Mouse (Mus musculus) cerebellum, adult (tissue): ENCODE results near the gene Tns1.

Experiments used
- ATAC-seq: cut with Nextera tagmentation; 2 replicates; pipeline ENCODE4 v1.9.2; 2017; ENCODE audit warnings: mild to moderate bottlenecking, moderate library complexity, mixed read lengths; ENCODE audit not compliant: insufficient number of reproducible peaks, low FRiP score, low TSS enrichment

Gene Tns1

DNA sequence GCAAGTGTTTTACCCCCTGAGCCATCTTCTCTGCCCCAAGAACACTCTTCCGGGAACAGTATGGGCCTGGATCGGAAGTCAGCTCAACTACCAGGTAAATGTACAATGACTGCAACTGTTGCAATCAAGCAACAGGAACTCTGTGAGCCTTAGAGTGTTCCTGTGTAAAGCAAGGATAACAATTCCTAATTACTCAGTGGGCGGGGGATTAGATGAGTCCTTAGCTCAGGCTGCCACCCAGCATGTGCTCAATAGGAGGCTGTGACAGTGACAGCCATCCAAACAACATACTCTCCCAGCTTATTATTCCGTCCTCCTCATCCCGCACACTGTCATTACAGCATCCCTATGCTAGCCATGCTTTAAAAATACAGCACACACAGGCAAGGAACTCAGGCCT, 200.0 kb downstream of the Tns1 start:
- no peak for ATAC-seq

GRCm38 (mm10) chr1:73923185-73923584, 201.1 kb downstream of the Tns1 start:
- ATAC-seq: no peak

DNA sequence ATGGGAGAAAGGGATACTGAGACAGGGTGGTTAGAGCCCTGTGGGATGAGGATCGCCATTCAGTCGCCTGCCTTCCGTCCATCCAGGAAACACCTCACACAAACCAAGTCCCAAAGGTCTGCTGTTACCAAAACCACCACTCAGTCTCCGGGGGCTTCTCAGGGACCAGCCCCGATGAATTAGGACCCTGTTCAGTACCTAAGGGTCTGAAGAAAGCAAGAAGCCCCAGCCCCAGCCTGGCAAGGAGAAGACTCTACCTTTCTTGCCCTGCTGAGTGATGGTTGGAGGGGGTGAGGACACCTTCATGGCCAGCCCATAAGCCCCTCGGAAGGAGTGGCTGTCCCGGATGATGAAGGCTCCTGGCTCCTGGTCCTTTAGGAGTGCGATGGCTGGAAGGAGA, 203.5 kb downstream of the Tns1 start:
- ATAC-seq: no peak

DNA sequence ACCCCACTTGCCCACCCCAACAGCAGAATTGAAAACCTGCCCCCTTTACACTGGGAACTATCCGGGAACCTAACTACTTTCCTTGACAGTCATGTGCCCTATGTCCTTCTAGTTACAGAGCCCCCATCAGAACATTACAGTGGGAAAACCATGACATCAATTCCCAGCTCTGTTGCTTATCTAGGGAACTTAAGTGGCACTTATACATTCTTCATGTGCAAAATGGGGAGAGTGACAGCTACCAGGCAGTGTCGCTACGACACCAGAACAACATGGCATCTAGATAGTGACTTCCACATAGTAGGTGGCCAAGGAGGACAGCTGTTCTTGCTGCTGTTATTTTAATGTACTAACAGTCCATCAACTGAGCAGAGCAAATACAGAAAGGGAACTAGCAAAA, 204.3 kb downstream of the Tns1 start:
- no peak for ATAC-seq

GRCm38 (mm10) chr1:73918001-73918400, 206.2 kb downstream of the Tns1 start:
- ATAC-seq: no peak

GRCm38 (mm10) chr1:73916298-73916697, 208.0 kb downstream of the Tns1 start:
- ATAC-seq: no peak

DNA sequence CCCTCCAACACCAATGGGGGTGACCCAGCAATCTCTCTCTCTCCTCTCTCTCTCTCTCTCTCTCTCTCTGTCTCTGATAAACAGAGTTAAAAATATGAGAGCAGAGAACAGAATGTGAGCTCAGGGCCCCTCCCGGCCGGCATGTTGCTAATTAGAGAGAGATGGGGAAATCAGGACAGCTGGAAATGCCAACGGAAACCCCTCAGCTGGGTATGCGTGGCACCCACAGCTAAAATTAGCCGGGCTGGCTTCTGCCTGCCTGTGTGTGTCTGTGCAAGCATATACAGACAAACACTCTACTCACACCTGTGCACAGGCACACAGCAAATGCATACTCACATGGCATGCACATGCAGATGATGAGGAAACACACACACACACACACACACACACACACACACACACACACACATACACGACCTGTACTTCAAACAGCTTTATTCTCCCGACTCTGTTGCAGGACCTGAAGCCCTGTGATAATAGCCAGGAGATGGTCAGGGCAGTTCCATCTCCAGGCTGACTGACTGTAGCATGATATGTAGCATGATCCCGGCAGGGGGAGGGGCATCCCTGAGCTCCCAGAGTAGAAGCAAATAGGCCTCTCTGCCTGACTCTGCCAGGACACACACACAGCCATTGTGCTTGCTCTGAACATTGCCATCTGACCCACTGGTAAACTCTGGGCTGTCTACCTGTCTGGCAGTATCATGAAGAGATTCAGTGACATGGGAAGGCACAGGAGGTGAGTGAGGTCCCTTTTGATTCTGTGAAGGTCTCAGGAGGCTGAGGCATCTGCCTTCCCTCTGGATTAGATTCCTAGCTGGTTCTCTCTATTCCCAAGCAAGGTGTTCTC, 208.8 kb downstream of the Tns1 start:
- no peak for ATAC-seq

- no peak for ATAC-seq
Observed at GRCm38 (mm10) chr1:73914076-73914475, 210.2 kb downstream of the Tns1 start.

GRCm38 (mm10) chr1:73913071-73914005, 210.9 kb downstream of the Tns1 start:
- no peak for ATAC-seq

DNA sequence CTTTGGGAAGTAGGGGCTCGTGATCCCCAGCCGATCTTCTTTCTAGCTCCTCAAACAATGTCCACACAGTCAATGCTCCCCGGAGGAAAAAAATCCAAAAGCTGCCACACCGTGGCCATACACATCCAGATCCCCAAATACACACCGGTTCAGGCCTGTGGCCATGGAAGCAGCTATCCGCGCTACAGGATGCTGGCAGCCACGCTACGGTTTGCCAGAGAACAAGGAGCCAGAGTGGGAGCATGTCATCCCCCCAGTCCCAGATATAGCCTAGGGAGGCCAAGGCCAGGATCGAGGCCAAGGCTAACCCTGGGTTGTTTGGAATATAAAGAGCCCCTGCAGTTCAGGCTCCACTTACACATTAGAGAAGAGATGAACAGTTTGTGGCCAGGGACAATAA, 211.8 kb downstream of the Tns1 start:
- ATAC-seq: peak; percentile 42; the same call in 1 of the 2 replicates

DNA sequence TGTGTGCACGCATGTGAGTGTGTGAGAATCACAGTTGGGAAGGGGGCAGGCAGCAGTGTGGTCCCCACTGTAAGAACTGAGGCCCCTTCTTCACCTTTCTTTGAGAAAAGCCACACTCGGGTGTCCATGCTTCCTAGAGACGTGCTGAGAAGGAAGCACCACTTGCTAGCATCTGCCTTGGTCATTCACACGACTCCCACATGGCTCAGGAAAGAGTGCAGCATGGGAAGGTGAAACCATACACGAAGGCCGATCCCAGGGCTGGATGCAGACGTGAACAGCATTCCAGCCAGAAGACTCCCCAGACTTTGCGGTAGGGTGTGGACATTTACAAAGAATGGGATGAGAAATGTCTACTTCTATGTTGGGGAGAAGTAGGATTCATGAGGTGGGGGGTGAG, 212.3 kb downstream of the Tns1 start:
- ATAC-seq: no peak

- no peak for ATAC-seq
Observed at GRCm38 (mm10) chr1:73910701-73911100, 213.5 kb downstream of the Tns1 start.

GRCm38 (mm10) chr1:73910111-73910510, 214.1 kb downstream of the Tns1 start:
- ATAC-seq: no peak

GRCm38 (mm10) chr1:73909191-73909983, 214.9 kb downstream of the Tns1 start:
- no peak for ATAC-seq

DNA sequence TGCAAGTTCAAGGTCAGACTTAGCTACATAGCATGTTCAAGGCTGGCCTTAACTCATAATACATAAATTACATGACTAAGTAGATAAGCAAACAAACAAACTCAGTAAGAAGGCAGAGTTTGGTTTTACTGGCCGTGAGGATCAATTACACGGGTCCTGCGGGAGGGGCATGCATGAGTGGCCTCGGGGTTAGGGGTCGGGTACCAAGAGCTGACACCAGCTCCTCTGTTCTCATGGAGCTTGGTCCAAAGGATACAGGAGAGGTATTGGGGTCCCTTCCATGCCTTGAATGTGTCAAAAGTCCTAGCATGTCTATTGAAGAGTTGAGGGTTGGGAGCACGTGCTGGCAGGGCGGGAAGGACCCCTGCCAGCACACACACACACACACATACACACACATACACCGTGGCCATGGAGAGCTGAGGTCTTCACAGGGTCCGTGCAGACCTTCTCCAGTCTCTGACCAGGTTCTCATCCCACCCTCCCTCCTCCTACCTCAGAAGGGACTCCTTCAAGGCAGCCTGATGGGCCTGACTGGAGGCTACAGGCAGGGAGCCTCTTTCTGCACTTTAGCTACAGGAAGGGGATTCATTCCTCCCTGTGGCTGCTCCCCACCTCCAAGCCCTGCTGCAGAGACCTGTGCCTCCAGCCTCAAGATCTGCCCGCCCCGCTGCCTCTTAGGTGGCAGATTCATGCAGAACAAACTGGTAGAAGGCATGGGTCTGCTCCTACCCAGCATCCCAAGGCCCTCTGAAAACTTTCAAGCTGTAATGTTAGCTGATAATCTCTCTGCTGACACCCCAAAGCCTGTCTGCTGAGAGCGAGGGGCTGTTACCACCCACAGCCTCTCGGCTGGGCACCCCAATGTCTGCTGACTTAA, 215.9 kb downstream of the Tns1 start:
- no peak for ATAC-seq

DNA sequence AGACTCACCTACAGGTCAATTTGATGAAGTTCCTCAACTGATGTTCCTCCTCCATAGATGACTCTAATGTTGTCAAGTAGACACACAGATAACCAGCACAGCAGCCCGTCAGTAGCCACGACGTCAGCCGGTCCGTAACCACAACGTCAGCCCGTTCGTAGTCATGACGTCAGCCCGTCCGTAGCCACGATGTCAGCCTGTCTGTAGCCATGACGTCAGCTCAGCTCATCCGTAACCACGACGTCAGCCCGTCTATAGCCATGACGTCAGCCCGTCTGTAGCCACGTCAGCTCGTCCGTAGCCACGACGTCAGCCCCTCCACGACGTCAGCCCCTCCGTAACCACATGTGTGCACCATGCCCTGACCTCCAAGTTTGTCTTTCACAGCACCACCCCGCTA, 217.1 kb downstream of the Tns1 start:
- ATAC-seq: no peak

DNA sequence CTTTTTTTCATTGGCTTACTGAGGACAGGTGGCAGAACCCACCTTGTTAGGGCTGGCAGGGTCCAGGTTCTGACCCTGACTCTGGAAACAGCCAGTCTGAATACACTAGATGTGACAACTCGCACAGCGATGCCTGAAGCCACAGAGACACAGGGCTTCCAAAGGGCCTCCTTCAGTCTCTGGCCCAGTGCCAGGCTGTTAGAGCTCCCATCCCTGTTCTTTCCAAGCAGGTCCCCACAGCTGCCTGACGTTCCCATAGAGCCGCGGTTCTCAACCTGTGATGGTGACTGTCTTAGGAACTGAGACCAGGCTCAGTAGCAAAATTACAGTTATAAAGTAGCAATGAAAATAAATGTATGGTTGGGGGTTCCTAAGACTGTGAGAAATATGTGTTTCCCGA, 217.9 kb downstream of the Tns1 start:
- ATAC-seq: no peak

- ATAC-seq: no peak
Observed at GRCm38 (mm10) chr1:73905811-73906190, 218.4 kb downstream of the Tns1 start.

DNA sequence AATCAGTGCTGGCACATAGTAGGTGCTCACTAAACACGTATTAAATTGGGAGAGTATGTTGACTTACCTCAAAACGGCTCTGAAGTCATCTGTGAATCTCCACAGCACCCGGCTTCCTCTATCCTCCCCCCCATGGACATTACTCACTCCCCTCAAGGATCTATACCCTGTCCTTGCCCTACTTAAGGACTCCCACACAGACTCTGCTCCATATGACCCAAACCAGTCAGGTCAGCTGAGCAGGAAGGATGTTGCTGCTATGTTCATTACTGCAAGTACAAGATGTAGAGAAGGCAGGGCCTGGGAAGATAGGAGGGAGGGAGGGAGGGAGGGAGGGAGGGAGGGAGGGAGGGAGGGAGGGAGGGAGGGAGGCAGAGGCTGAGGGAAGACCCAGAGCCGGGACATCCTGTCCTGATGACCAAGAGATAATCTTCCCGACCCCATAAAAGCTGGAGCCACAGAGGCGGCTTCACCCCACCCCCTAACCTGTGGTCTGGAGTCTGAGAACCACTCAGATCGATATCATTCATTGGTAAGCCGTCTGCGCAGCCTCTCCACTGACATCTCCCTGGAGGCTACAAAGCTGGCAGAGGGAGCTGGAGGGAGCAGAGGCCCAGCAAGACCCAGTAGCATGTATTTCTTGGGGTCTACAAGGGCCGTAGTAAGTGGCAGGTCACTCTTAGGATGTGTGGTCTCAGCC, 219.0 kb downstream of the Tns1 start:
- ATAC-seq: no peak
